Mouse (Mus musculus): ENCODE data around the gene Apol7c. TPM values are rescaled to one million over a fixed set of nuclear protein-coding genes. Genes with fewer than 3 reads are reported as not detected.
"Not testable (repeated sequence)": the region's sequence is repeated elsewhere in the genome, so short reads cannot be mapped to it uniquely, and the experiment has no call there.

Apol7c gene
- polyA plus RNA-seq (2015; fragmentation: Nextera tagmentation; extraction: Ambion mirVana): not detected in 2 replicates

DNA sequence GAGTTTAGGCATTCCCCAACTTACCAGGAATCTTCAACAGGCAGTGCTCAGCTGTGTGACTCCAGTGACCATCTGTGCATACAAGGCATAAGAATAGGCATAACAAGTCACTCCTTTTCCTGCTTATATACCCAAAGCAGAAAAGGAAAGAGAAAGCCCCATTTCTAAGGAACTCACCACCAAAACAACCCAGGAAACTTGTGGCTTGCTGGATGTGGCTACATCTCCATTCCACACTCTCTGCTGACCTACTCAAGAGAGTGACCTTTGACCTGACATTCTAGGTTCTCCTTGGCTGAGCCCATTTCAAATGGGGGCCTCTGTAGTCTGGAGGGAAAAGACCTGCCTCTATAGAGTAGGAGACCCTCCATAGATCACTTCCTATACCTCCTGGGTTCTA lies at the start of gene Apol7c:
Gene Apol7c, minus strand, starts transcription at position 101 of the 400 bp plus-strand sequence.
- ATAC-seq (ENCODE audit: insufficient number of reproducible peaks, low FRiP score, low TSS enrichment, low read depth): no peak
- H3K36me3 ChIP-seq: no peaks in the 10 kb centered on the region
- no peak within 1 kb of the TSS for H3K4me3 ChIP-seq
- H3K27ac ChIP-seq: no peak within 1 kb of the TSS
- H3K27me3 ChIP-seq: no peaks in the 10 kb centered on the region
- no peak within 1 kb of the TSS for H3K4me2 ChIP-seq
- no peaks in the 10 kb centered on the region for H3K9me3 ChIP-seq
- no peaks in the 10 kb centered on the region for H3K4me1 ChIP-seq
- H3K9ac ChIP-seq: no peak within 1 kb of the TSS

DNA sequence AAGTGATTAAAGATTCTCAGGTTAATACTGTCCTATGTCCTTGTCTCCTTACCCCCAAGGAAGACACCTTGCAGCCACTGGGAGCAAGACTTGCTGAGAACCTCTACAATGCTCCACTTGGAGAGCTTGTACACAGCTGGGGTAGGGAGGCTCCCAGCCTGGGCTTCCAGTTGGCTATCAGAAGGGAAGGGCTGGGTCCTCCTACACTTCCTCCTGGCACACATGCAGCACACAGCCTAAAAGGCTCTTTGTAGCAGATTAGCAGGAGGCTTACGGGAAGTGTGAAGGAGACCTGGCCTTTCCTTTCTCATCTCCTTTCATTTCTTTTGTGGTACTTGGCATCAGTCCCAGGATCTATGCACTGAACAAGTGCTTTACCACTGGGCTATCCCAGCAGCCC lies 48.6 kb upstream of the Apol7c start:
- ATAC-seq (ENCODE audit: insufficient number of reproducible peaks, low FRiP score, low TSS enrichment, low read depth): no peak
- 31% methylated on average over 1 of the region's 1 CpGs for WGBS
- Histone ChIP-seq H3K4me3 (no peak overlapping the region), H3K9ac (no peak overlapping the region), H3K27ac (no peak overlapping the region), H3K4me1 (no peaks in the 10 kb centered on the region), H3K36me3 (no peaks in the 10 kb centered on the region), H3K9me3 (no peaks in the 10 kb centered on the region), H3K27me3 (no peaks in the 10 kb centered on the region), H3K4me2 (no peak overlapping the region)

DNA sequence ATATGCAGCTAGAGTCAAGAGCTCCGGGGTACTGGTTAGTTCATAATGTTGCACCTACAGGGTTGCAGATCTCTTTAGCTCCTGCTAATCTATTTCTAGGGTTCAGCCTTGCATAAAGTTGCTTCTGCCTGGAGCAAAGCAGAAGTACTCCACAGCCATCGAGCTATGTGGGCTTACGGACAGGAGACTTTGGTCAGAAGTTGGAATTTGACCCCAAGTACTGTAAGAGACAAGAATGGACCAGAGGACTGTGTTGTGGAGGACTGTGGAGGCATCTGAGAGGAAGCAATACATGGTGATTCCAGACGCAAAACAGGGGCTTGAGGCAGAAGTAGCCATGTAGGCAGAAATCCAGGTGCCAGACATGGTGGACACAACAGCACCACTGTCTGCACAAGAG lies 46.2 kb upstream of the Apol7c start:
- H3K9ac ChIP-seq: no peak overlapping the region
- no peak for ATAC-seq (ENCODE audit: insufficient number of reproducible peaks, low FRiP score, low TSS enrichment, low read depth)
- H3K36me3 ChIP-seq: no peaks in the 10 kb centered on the region
- H3K4me3 ChIP-seq: no peak overlapping the region
- H3K4me1 ChIP-seq: no peaks in the 10 kb centered on the region
- no peak overlapping the region for H3K27ac ChIP-seq
- 86% methylated on average over 4 of the region's 4 CpGs for WGBS
- H3K4me2 ChIP-seq: no peak overlapping the region
- no peaks in the 10 kb centered on the region for H3K27me3 ChIP-seq
- H3K9me3 ChIP-seq: no peaks in the 10 kb centered on the region

DNA sequence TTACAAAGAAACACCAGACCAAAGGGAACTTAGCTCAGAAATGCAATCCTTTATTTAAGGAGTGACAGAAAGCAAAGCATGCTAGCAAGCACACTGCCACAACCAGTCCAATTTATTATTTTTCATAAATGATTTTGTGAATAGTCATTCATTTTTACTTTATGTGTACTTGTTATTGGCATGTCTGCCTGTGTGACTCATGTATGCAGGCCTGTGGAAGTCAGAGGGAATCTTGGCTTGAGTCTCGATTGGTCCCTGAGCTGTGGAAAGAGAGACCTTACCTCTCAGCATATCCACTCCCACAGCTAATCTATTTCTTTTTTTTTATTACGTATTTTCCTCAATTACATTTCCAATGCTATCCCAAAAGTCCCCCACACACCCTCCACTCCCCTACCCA lies 45.7 kb upstream of the Apol7c start:
- Histone ChIP-seq H3K36me3 (no peaks in the 10 kb centered on the region), H3K27ac (no peak overlapping the region), H3K27me3 (no peaks in the 10 kb centered on the region), H3K4me2 (no peak overlapping the region), H3K4me1 (no peaks in the 10 kb centered on the region), H3K9ac (no peak overlapping the region), H3K4me3 (no peak overlapping the region), H3K9me3 (no peaks in the 10 kb centered on the region)
- WGBS: 93% methylated on average over 2 of the region's 2 CpGs
- ATAC-seq (ENCODE audit: insufficient number of reproducible peaks, low FRiP score, low TSS enrichment, low read depth): no peak

DNA sequence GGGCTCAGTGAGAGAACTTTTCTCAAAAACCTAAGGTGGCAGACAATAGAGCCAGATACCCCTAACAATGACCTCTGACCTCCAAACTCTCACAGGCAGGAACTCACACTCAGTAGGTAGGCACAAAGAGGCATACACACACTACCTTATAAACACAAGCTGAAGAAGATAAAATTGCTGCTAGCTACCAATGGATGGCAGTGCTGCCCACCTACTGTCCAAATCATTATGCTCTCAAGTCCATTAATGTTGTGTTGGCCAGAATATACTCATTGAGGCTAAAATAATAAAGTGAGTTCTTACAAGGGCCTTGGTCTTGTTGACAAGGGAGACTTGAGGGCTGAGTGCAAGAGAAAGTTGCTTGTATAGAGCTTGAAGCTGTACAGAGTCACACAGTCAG lies 30.1 kb upstream of the Apol7c start:
- no peak for ATAC-seq (ENCODE audit: insufficient number of reproducible peaks, low FRiP score, low TSS enrichment, low read depth)
- no peak overlapping the region for H3K4me3 ChIP-seq
- no peaks in the 10 kb centered on the region for H3K9me3 ChIP-seq
- no peak overlapping the region for H3K27ac ChIP-seq
- no peak overlapping the region for H3K4me2 ChIP-seq
- no peaks in the 10 kb centered on the region for H3K4me1 ChIP-seq
- no peak overlapping the region for H3K9ac ChIP-seq
- H3K36me3 ChIP-seq: no peaks in the 10 kb centered on the region
- no peaks in the 10 kb centered on the region for H3K27me3 ChIP-seq

DNA sequence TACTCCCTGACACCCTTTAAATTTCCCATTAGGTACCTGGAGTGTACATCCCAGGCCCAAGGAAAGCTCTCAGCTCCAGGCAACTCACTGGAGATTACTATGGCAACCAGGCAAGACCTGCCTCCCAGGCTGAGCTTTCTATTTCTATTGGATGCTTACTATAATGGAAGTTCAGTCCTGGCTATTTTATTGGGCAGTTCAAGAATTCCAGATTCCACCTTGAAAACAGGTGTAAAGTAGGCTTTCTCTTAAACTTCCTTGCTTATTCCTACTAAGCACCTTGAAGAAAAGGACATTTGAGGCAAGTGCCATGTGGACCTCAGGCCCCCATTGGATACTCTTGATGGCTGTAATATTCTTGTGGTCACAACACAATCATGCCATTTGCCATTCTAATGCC lies 28.7 kb upstream of the Apol7c start, which contains the start of gene 1700025B11Rik:
Gene 1700025B11Rik, minus strand, starts transcription at position 101 of the 400 bp plus-strand sequence.
- H3K4me2 ChIP-seq: no peak within 1 kb of the TSS
- H3K9me3 ChIP-seq: no peaks in the 10 kb centered on the region
- no peak within 1 kb of the TSS for H3K4me3 ChIP-seq
- no peaks in the 10 kb centered on the region for H3K36me3 ChIP-seq
- no peaks in the 10 kb centered on the region for H3K27me3 ChIP-seq
- H3K27ac ChIP-seq: no peak within 1 kb of the TSS
- H3K4me1 ChIP-seq: no peaks in the 10 kb centered on the region
- no peak for ATAC-seq (ENCODE audit: insufficient number of reproducible peaks, low FRiP score, low TSS enrichment, low read depth)
- H3K9ac ChIP-seq: no peak within 1 kb of the TSS

DNA sequence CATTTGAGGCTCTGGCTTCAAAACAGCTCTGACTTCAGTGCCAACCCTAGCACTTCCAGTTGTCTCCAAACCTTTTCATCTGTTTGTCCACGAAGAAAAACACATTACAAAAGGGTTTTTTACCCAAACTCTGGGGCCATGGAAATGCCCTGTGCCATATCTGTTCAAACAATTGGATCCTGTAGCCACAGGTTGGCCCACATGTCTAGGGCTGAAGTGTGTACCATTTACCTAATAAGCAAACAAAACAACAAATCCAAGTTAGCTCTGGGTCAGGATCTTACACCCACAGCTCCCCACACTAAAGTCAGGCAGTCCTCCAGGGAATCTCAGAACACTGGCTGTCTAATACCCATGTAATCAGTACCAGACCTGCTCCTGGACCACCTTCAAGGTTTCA lies 6.1 kb upstream of the Apol7c start:
- not testable (repeated sequence) for H3K9me3 ChIP-seq; H3K36me3 ChIP-seq; H3K4me1 ChIP-seq; H3K27me3 ChIP-seq; H3K9ac ChIP-seq; H3K4me2 ChIP-seq; H3K27ac ChIP-seq; H3K4me3 ChIP-seq; ATAC-seq (ENCODE audit: insufficient number of reproducible peaks, low FRiP score, low TSS enrichment, low read depth)
- WGBS: 36% methylated on average over 1 of the region's 1 CpGs

DNA sequence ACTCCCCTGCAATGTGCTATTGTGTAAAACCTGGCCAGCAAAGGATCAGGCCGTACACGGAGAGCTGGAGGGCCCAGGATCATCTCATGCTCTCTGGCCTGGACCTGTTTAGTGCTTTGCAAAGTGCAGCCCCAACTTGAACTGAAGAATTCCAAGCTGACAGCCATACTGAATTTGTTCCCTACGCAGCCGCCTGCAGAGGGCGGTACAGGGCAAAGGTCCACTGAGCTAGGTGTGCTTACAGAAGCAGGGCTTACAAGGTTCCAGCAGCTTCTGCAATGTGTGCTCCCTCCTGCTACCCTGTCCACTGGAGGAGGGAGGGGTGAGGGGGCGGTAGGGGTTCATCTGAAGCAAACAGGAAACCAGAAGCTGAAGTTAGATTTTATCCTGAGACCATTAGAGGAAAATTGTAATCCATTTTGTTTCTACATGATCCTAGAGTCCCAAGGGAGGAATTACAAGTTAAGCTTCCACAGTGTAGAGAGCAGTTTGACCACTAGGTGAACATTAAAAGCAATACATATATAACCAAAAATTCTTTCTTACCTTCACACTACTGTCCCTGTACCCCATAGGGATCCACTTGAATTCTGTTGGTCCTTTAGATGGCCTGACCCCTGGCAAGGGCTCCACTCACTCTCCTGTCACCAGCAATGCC lies 9.8 kb downstream of the Apol7c start:
- H3K36me3 ChIP-seq; H3K4me1 ChIP-seq; H3K4me2 ChIP-seq; H3K27me3 ChIP-seq; H3K27ac ChIP-seq; H3K9ac ChIP-seq; H3K4me3 ChIP-seq; H3K9me3 ChIP-seq; ATAC-seq (ENCODE audit: insufficient number of reproducible peaks, low FRiP score, low TSS enrichment, low read depth): not testable (repeated sequence)
- 20% methylated on average over 6 of the region's 6 CpGs for WGBS

DNA sequence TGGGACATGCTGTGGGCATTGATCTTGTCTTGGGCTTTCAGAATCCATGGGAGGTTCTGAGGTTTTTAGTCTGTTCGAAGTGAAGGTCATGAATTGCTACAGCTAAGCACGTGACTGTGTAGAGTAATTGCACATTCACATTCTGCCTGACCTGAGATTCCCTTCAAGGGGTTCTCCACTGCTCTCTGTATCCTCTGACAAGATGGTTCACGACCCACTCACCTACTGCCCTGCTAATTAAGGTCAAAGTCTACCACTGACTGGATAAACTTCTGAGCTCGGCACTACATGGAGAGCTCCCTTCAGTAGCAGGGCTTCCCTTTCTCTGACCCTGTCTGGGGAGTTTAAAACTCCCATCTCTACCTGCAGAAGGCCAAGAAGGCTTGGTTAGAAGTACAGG lies 12.5 kb downstream of the Apol7c start:
- H3K4me3 ChIP-seq; ATAC-seq (ENCODE audit: insufficient number of reproducible peaks, low FRiP score, low TSS enrichment, low read depth); H3K36me3 ChIP-seq; H3K4me2 ChIP-seq; H3K4me1 ChIP-seq; H3K9me3 ChIP-seq; H3K27me3 ChIP-seq; H3K27ac ChIP-seq; H3K9ac ChIP-seq: not testable (repeated sequence)
- WGBS: 63% methylated on average over 4 of the region's 4 CpGs

DNA sequence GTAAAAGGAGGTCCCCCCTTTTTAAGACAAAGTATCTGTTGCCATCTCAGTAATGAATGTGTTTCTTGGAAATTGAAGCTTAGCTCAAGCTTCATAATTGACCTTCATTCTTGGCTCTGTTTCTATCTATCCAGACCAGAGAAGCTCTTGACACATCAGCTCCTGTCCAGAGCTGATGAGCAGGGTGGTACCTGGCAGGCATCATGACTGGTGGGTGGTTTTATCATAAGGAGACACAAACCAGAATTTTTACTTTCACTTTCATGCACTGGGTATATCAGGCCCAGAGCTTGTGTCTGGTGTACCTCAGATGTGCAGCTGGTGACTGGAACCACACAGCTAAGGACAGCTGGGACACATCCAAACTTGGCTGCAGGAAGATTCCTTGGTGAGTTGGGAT lies 25.1 kb downstream of the Apol7c start, which contains the start of gene Apol11a:
Gene Apol11a, plus strand, starts transcription at position 306 of the 400 bp plus-strand sequence.
- H3K4me1 ChIP-seq; H3K9me3 ChIP-seq; H3K9ac ChIP-seq; H3K4me3 ChIP-seq; H3K36me3 ChIP-seq; H3K27me3 ChIP-seq; ATAC-seq (ENCODE audit: insufficient number of reproducible peaks, low FRiP score, low TSS enrichment, low read depth); H3K27ac ChIP-seq; H3K4me2 ChIP-seq: not testable (repeated sequence)

DNA sequence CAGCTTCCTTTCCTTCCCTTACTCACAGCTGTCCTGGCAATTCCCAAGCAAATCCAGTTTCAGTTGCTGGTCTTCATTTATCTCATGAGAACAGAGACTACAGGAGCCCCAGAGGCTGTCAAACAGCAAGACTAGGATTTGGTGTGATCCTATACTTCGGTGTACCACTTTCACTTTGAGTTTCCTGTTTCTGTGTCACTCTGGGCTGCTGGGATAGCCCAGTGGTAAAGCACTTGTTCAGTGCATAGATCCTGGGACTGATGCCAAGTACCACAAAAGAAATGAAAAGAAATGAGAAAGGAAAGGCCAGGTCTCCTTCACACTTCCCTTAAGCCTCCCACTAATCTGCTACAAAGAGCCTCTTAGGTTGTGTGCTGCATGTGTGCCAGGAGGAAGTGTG lies 38.4 kb downstream of the Apol7c start:
- not testable (repeated sequence) for H3K27ac ChIP-seq; ATAC-seq (ENCODE audit: insufficient number of reproducible peaks, low FRiP score, low TSS enrichment, low read depth); H3K4me1 ChIP-seq; H3K27me3 ChIP-seq; H3K4me3 ChIP-seq; H3K9me3 ChIP-seq; H3K36me3 ChIP-seq; H3K4me2 ChIP-seq; H3K9ac ChIP-seq
- WGBS: 69% methylated on average over 1 of the region's 1 CpGs

DNA sequence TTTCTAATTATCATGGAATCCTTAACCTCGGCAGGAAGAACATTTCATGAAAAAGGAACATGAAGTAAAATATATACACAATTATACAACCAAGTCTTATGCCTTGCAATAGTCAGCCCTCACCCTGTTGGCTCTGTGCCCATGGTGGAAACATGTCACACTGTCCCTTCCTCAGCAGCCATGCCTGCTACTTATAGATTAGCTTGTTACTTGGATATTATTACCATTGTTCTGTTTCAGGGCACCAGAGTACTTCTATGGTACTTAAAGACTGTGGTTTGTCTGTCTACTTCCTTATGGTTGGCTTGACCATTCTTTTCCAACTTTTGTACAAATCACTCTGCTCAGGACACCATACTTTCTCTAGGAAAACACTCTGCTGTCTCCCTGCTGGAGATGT lies 39.9 kb downstream of the Apol7c start:
- no CpG with 5 or more reads among the region's 1 CpGs for WGBS
- H3K27ac ChIP-seq; H3K4me1 ChIP-seq; H3K4me3 ChIP-seq; H3K27me3 ChIP-seq; H3K9ac ChIP-seq; ATAC-seq (ENCODE audit: insufficient number of reproducible peaks, low FRiP score, low TSS enrichment, low read depth); H3K9me3 ChIP-seq; H3K36me3 ChIP-seq; H3K4me2 ChIP-seq: not testable (repeated sequence)

DNA sequence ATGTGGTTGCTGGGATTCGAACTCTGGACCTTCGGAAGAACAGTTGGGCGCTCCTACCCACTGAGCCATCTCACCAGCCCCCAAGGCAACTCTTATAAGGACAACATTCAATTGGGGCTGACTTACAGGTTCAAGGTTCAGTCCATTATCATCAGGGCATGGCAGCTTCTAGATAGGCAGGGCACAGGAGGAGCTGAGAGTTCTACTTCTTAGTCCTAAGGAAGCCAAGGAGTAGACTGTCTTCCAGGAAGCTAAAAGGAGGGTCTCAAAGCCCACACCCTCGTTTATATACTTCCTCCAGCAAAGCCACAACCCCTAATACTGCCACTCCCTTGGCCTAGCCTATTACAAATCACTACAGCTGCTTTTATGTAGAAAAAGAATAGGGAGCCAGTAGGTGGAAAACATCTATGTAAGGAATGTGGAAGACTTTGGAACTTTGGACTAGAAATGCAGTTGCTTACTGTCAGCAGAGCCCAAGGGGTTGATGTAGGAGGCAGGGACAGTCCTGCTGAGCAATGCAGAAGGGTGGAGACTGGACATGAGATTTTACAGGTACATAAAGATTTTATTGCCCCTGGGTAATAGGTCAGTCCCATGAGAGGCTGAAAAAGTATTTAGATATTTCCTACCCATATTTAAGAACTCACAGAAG lies 50.8 kb downstream of the Apol7c start:
- Histone ChIP-seq H3K36me3 (no peaks in the 10 kb centered on the region), H3K4me2 (no peak overlapping the region), H3K4me3 (no peak overlapping the region), H3K9ac (no peak overlapping the region), H3K4me1 (no peaks in the 10 kb centered on the region), H3K27me3 (no peaks in the 10 kb centered on the region), H3K9me3 (no peaks in the 10 kb centered on the region), H3K27ac (no peak overlapping the region)
- no peak for ATAC-seq (ENCODE audit: insufficient number of reproducible peaks, low FRiP score, low TSS enrichment, low read depth)
- 63% methylated on average over 4 of the region's 4 CpGs for WGBS
